Mouse (Mus musculus): Measurements from ENCODE around the gene Rtn4rl1.
A peak's percentile ranks its signal among the peaks of the same experiment; 100 is the strongest.
"Not testable (repeated sequence)": the region's sequence is repeated elsewhere in the genome, so short reads cannot be mapped to it uniquely, and the experiment has no call there.

Rtn4rl1 gene

GRCm38 (mm10) chr11:75166193-75166842 lies 27.3 kb upstream of the Rtn4rl1 start:
- DNase-seq: peak; percentile 6

DNA sequence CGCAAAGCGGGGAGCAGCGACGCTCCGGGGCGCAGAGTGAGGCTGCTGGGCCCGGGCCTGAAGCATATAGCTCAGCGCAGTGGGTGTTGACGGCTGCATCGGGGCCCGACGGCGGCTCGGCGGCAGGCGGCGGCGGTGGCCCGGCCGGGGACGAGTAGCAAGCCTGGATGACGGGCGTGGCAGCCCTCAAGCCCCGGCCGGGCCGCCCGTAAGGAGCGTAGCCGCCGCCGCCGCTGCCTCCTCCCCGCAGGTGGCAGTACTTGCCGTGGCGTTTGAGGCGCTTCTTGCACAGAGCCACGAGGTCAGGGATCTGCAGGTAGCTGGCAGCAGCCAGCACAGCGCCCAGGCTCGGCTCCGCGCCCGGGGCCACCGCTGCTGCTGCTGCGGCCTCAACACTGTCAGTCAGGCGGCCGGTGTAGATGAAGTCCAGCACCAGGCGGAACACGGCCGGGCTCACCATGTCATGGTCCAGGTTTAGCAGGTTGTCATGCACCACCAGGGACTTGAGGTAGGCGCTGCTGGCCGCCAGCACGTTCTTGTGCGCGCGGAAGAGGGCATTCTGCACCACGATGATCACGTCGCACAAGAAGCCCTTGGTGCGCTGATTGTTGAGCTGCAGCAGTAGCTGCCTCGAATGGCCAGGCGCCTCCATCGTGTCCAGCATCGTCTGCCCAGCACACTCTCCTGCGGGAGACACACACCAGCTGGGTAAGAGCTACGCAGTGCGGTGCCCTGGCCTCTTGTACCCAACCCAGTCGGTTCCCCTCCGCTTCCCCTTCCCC lies 26.5 kb upstream of the Rtn4rl1 start:
- peak; percentile 48 for DNase-seq

DNA sequence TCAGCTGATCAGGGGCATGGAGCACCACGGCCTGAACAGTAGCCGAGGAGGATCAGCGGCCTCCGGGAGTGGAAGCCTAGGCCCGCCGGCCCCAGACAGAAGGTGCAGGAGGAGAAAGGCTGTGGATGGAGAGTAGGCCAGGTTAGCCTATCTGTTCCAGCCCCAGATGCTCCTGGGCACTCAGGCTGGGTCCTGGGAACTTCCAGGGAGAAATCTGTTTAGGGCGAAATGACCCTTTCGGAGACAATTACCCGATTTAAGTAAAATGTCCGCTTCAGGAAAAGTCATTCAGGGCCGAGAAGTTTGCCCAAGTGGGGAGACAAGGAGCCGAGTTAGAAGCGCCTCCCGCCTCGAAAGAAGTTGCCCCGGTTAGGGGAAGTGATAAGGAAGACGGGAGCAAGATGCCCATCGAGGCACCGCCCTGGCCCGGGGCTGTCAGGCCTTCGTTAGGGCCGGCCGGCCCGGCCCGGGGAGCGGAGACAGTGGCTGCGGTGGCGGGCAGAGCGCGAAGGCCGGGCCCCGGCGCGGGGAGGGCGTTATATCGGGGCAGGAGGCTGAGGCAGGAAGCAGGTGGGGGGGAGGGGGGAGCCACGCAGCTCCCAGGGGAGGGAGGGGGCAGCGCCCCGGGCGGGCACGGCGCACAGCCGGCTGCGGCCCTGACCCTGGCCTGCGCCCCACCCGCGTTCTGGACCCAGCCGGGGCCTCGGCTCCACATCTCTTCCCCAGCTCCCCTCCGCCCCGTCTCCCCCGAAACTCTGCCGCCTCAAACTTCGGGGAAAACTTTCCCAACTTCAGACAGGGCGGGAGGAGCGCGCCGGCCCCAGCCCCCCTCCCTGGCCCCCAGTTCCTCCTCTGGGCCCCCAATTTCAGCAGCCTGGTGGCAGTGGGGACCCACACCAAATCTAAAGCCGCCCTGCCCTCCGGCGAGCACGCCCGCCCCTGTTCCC lies 25.7 kb upstream of the Rtn4rl1 start:
- peak; percentile 24 for DNase-seq

GRCm38 (mm10) chr11:75168590-75169361 lies 24.8 kb upstream of the Rtn4rl1 start:
- DNase-seq: peak; percentile 89

DNA sequence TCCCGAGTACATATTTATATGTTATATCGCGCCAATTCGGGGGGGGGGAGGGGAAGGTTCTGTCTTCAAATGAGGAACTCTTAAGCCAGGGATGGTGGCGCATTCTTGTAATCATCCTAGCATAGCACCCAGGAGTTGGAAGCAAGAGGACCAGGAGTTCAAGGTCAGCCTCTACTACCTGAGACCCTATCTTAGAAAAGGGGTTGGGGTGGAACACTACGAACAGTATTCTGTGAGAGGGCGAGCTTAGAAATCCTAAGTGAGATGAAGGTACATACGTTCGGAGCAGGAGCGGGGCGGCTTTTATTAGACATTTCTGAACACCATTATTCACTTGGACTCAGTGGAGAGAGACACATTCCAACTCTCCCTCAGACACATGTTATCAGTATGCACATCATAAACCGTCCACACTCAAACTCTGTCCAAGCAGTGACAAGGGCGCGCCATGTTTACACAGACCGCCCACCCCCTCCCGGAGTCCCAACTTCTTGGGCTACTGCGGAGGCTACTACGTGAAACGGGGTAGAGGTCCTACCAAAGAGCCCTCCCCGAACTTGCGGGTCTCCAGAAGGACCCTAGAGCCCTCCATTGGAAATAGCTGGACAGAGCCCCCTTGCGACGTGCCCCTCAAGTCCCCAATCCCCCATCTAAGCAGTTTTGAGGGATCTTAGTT lies 24.0 kb upstream of the Rtn4rl1 start, which contains the start of gene Hic1:
Hic1 (minus strand) TSS at position 115 of the 676 bp plus-strand sequence.
- peak; percentile 6 for DNase-seq

DNA sequence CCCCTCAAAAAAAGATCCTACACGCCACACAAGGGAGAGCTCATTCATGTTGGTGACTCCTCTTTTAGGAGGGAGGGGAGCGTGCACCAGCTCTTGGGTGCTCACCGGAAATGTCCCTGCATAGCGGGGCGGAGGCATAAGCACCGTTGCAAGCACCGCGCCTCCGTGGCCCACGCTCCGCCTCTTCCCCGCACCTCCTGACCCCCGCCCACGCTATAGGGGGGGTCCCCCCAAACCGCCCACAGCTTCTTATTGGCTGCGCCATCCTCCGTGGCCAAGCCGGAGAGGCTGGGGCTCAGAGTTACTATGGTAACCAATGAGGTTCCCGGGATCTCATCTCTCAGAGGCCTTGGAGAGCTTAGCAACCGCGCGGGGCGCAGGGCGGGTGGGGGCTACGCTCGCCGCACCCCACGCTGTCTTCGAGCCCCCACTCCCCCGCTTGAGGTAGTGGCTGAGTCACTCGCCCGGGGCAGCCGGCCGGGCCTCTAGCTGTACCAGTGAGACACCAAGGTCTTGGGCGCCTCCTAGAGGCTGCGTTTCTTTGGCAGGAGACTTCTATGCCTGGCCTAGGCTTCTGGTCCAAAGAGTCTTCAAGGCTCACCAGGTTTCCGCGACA lies 23.3 kb upstream of the Rtn4rl1 start:
- DNase-seq: peak; percentile 89

GRCm38 (mm10) chr11:75171186-75171865 lies 22.3 kb upstream of the Rtn4rl1 start:
- no peak for DNase-seq

GRCm38 (mm10) chr11:75172151-75173094 lies 21.2 kb upstream of the Rtn4rl1 start:
- peak; percentile 48 for DNase-seq

GRCm38 (mm10) chr11:75173095-75173798 lies 20.3 kb upstream of the Rtn4rl1 start:
- peak; percentile 90 for DNase-seq

DNA sequence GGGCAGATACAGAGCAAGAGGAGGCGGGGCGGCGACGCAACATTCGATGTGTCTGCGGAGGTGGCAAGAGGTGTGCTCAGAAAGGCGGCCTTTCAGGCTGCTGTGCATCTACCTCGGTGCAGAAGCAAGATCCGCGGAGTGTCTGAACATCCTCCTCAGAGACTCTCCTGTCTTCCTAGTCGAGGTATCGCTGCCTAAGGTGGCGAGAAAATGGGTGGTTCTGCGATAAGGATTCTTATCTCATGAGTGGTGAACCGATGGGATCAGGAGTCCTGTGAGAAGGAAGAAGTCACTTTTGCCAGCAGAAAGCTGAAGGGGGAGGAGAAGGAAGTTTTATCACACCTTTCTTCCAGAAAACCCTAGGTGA lies 19.8 kb upstream of the Rtn4rl1 start:
- DNase-seq: no peak

- DNase-seq: not testable (repeated sequence)
These were observed 19.0 kb upstream of the Rtn4rl1 start for GRCm38 (mm10) chr11:75174574-75174973.

DNA sequence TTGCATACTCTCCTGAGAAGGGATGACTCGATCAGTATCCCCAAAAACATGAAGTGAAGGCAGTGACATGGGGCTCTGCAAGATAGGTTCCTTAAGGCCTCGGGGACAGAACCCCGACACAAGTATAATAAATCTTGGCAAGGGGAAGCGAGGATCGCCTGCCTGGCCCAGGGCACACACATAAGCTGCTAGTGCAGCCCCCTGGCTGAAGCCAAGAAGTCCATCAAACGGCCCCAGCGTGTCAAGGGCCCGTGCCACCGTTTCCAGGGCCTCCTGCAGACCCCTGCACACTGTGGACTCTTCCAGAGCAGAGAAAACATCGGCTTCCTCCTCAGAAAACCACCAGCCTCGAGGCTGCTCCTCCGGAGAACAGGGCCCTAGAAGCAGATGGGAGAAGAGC lies 15.6 kb upstream of the Rtn4rl1 start:
- DNase-seq: no peak

- peak; percentile 94 for DNase-seq
These were observed 14.8 kb upstream of the Rtn4rl1 start, which contains the start of gene Ovca2 for GRCm38 (mm10) chr11:75178672-75179208. Ovca2 (minus strand) TSS chr11:75178835.

- DNase-seq: no peak
These were observed 9.5 kb upstream of the Rtn4rl1 start for GRCm38 (mm10) chr11:75183917-75184570.

- DNase-seq: no peak
These were observed 9.0 kb upstream of the Rtn4rl1 start for GRCm38 (mm10) chr11:75184573-75184972.

DNA sequence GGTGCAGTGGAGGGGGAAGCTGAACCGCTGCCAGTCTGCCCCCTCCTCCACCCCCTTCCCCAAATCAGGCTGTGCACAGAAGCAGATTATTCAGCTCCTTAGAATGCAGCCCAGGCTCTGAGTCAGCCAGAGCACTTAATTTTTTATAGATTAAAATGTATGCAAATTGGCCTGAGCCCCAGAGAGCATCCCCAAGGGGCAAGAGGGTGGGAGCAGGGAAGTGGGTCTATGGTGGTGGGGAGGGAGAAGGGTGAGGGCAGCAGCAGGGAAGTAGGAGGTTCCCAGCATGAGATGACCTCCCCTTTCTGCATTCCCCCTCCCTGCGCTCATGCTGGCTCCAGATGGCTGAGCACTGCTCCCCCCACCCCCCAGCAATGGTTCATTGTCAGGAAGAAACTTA lies 8.6 kb upstream of the Rtn4rl1 start:
- DNase-seq: no peak

GRCm38 (mm10) chr11:75189713-75190370 lies 3.7 kb upstream of the Rtn4rl1 start:
- no peak for DNase-seq
